Mouse (Mus musculus) liver, adult (tissue): Measurements from ENCODE around the gene Fam84b.

Experiments
- GATA4 ChIP-seq: IDR thresholded peaks from 2 replicates; pipeline ENCODE4 v1.6.1; 2014; ENCODE audit warnings: mild to moderate bottlenecking, low read length; ENCODE audit not compliant: insufficient replicate concordance

Gene Fam84b

GRCm38 (mm10) chr15:60853231-60853999 is at the start of gene Fam84b:
Gene Fam84b (minus strand): TSS chr15:60853778.
- TF ChIP-seq GATA4, result no peak

- no peak for TF ChIP-seq GATA4
Measured at GRCm38 (mm10) chr15:60898187-60898965, 44.8 kb upstream of the Fam84b start.

DNA sequence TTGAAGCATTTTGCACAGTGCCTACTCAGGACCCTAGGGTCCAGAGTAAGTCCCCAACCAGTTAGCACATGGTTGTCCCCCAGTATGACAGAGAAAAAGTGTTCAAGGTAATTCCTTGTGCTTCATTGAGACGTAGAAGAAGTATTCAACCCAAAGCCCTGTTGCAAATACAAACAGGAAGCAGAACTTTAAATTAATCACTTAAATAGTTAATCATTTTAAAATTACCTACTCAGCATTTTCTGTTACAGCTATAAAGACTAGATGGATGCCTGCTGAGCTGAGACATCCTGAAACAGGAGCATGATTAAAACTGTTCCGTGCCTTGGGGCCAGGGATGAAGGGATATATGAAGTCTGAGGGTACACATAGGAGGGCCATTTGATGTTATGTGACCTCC is 42.5 kb upstream of the Fam84b start:
- TF ChIP-seq GATA4, result no peak

DNA sequence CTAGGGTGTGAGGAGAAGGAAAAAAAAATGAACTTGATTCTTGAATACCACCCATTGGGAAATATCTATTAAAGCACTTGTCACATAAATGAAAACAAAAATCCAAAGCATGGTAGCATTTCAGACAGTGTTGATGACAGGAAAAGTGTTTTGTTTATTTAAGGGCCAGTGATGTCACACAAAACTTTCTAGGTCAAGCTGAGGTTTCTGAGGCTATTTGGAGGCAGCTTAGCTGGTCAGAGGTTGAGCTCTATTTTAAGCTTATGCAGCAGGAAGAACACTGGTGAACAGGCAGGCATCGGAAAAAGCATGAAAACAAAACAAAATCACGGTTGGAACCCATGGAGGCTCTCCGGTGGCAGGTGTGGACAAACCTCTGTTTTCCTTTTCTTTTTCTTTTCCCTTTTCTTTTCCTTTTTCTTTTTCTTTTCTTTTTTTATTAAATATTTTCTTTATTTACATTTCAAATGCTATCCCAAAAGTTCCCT is 39.4 kb upstream of the Fam84b start:
- TF ChIP-seq GATA4, result no peak

- TF ChIP-seq GATA4, result no peak
Measured at GRCm38 (mm10) chr15:60888724-60889123, 35.1 kb upstream of the Fam84b start.

- no peak for TF ChIP-seq GATA4
Measured at GRCm38 (mm10) chr15:60875721-60876120, 22.1 kb upstream of the Fam84b start.

DNA sequence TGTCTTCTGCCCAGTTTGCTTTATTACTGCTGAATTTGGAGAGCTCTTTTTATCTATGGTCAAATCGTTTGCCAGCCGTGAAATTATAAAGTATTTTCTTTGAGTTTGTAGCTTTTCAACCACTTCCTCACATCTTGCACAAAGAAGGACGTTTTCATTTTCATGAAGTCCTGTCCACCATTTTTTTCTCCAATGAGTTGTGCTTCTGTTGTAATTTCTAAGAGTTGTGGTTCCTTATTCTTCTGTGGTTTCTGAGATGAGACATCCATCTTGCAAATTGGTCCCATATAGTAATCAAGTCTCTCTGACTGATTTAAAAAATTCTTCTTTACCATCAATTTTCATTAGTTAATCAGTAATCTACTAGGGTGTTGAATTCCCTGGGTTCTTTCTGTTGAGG is 8.8 kb upstream of the Fam84b start:
- TF ChIP-seq GATA4, result no peak

DNA sequence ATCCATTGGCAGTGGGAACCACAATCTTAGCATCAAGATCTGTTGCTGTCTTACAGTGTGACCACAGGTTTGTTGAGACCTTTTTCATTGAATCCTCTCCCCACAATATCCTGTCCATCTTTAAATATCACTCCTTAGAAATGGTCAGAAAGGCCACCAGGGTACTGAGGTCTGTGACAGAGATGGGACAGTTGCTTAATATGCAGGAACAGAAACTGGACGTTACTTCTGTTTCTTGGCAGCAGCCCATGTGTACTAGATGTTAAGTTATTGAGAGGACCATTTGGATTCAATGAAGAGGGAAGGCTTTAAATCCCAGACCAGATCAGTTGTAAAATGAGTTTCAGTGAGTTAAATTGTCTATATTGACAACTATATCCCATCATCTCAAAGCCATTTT is 1.5 kb upstream of the Fam84b start:
- no peak for TF ChIP-seq GATA4

DNA sequence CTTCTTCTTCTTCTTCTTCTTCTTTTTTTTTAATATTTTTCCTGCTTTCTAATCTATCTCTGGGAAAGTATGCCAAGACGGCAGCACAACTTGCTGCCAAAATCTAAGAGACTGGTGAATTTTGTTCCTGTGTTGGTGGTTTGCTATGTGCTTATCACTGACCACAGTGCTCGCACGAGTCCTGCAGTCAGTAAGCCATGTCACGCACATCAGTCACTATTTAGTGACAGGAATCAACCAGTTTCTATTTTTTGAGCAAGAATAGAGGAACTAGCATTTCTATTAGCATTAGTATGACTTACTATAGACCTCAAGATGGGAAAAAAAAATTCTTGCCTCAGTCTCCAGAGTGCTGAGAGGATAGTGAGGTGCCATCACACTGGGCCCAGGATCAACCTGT is 573 bp upstream of the Fam84b start:
- TF ChIP-seq GATA4, result no peak

DNA sequence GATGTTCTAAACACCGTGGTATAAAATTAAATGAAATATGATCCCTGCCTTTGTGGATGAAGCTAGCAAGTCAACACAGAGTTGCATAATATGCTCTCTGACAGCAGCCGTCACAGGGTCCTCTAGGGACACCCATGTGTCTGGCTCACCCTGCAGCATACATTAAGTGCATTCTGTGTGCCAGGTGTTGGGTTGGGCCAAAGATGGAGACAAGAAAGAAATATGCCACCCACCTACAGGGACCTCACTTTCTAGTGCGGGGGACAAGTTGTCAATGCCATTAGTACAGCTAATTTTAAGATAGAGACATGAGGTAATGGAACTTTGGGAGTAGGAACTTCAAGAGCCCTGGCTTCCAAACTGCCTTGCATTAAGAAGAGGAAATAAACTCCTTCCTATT is 4.9 kb downstream of the Fam84b start:
- TF ChIP-seq GATA4, result no peak

- no peak for TF ChIP-seq GATA4
Measured at GRCm38 (mm10) chr15:60846291-60846690, 7.3 kb downstream of the Fam84b start.

DNA sequence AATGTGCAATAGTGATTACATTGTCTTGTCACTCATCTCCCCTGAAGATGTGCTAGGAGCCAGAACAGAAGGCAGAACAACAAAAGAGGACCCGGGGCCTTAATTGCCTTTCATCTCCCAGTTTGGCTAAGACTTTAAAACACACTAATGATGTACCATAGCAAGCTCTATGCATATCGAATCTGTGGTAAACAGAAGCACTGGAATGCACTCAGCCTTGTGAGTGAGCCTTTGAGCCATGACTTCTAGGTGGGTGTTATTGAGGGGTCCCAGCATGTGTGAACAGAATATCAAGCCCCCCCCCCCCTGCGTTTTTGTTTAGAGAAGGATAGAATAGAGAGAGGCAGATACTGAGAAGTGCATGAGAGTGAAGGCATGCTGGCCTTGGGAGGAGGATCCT is 7.7 kb downstream of the Fam84b start:
- no peak for TF ChIP-seq GATA4

- no peak for TF ChIP-seq GATA4
Measured at GRCm38 (mm10) chr15:60841785-60842184, 11.8 kb downstream of the Fam84b start.

DNA sequence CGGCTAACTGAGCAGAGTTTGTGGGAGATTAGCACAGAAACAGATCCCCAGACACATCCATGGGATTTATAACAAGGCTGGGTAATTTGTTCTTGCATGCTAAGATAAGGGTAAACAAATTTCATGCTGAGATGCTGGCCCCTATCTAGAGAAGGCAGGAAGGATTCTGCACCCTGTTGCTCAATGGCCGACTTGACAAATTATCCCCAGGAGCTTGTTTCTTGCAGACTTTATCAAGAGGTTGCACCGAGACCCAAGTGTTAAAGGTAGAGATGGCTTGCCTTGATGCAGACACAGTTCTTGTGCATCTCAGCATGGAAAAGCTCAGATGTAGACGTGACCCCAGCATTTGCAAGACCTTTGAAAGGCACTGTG is 13.3 kb downstream of the Fam84b start:
- peak; percentile 13; the same call in 1 of the 2 replicates for TF ChIP-seq GATA4

DNA sequence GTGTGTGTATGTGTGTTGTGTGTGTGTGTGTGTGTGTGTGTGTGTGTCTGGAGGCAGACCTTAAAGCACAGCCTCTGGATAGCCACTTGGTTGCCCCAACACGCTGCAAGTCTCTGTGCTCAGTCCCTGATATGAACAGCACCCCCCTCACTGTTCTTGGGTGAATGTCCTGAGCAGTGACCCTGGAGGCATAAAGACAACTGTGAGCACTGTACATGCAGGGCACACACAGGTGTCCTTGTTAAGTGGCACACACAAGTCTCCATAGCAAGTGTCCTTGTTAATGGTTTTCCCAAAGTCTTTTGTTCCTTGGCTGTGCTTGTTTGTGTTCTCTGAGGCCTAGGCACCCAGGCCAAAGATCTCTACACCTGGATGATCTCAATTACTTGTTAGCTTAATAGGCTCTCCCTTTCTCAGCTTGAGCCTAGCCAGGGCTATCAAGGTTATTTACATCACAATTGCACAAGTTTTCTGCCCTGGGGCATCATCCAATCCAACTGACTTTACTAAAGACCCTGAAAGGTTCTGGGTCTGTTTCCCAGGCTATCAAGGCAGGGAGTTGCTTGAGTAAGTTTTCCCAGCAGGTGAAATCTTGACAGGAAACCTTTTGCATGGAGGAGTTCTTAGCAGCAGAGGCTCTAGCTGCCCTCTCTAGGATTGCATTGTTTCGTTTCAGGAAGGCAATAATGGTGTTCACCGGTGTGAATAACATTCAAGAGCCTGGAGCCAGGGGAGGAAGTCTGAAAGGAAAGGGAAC is 13.9 kb downstream of the Fam84b start:
- no peak for TF ChIP-seq GATA4
